Mouse (Mus musculus) embryonic facial prominence, embryonic 12.5 days (tissue): ENCODE results near the gene Asic1. TPM values are rescaled to one million over a fixed set of nuclear protein-coding genes. Genes with fewer than 3 reads are reported as not detected.

Source experiments
- ATAC-seq: fragments of 200-750 bp; cut with Nextera tagmentation; 2 replicates; pipeline ENCODE4 v1.8.0; 2017; ENCODE audit not compliant: insufficient number of reproducible peaks, insufficient read depth, low FRiP score, low TSS enrichment
- H3K27ac ChIP-seq: fragments of 300-500 bp; sonication (generic); 2 replicates; pipeline ENCODE4 v1.5.1; 2016; ENCODE audit warnings: mild to moderate bottlenecking
- H3K27me3 ChIP-seq: fragments of 300-500 bp; sonication (generic); 2 replicates; pipeline ENCODE4 v1.6.1; 2016; ENCODE audit warnings: mild to moderate bottlenecking, moderate library complexity
- H3K36me3 ChIP-seq: fragments of 300-500 bp; sonication (generic); 2 replicates; pipeline ENCODE4 v1.6.1; 2016; ENCODE audit warnings: mild to moderate bottlenecking
- H3K4me1 ChIP-seq: fragments of 300-500 bp; sonication (generic); 2 replicates; pipeline ENCODE4 v1.6.1; 2016
- H3K4me2 ChIP-seq: fragments of 300-500 bp; sonication (generic); replicated peaks from 2 replicates; pipeline ENCODE4 v1.6.1; 2016; ENCODE audit warnings: mild to moderate bottlenecking, moderate library complexity
- H3K4me3 ChIP-seq: fragments of 300-500 bp; sonication (generic); 2 replicates; pipeline ENCODE4 v1.5.1; 2016; ENCODE audit warnings: mild to moderate bottlenecking
- H3K9ac ChIP-seq: fragments of 300-500 bp; sonication (generic); 2 replicates; pipeline ENCODE4 v1.6.1; 2016; ENCODE audit warnings: mild to moderate bottlenecking, moderate library complexity
- H3K9me3 ChIP-seq: fragments of 300-500 bp; sonication (generic); 2 replicates; pipeline ENCODE4 v1.6.1; 2016; ENCODE audit warnings: mild to moderate bottlenecking, moderate library complexity
- WGBS: fragments of 180-500 bp; shearing (Covaris S2); methylation state at CpG from one replicate; pipeline ENCODE4 v1.1.7; 2016; 5-methylcytosine and 5-hydroxymethylcytosine counted together
- polyA plus RNA-seq: library from polyadenylated mRNA; unstranded; fragments of >200 nt; fragmentation: Nextera tagmentation; extraction: Ambion mirVana; gene quantifications from 2 replicates; pipeline ENCODE4 v1.2.1, GENCODE M21; 2016

Gene Asic1
- polyA plus RNA-seq, 1 experiment from 2014 or later = 6.2 TPM

DNA sequence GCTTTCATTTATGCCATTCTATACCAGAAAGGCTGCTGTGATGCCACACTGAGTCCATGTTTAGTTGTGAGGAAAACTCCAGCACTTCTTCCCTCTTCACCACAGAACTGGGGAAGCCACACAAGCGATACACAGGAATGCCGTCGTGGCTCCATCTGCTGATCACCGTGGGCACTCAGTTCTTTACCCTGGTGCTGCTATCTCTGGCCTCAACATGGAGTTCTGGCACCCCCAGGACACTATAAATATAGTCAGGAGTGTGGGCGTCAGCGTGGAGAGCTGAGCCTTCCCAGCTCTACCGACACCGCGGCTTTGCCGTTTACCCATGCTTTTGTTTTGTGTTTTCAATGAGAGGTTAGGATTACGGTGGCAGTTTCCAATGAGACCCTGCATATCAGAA is 66.5 kb downstream of the Asic1 start:
- Histone ChIP-seq H3K27ac (no peak overlapping the region), H3K4me2 (no peak overlapping the region), H3K9ac (no peak overlapping the region), H3K4me1 (no peaks in the 10 kb centered on the region), H3K27me3 (no peaks in the 10 kb centered on the region), H3K36me3 (peaks cover 81% of the 10 kb centered on the region), H3K9me3 (no peaks in the 10 kb centered on the region), H3K4me3 (no peak overlapping the region)
- ATAC-seq = no peak
- WGBS = 91% methylated on average over 11 of the region's 11 CpGs

DNA sequence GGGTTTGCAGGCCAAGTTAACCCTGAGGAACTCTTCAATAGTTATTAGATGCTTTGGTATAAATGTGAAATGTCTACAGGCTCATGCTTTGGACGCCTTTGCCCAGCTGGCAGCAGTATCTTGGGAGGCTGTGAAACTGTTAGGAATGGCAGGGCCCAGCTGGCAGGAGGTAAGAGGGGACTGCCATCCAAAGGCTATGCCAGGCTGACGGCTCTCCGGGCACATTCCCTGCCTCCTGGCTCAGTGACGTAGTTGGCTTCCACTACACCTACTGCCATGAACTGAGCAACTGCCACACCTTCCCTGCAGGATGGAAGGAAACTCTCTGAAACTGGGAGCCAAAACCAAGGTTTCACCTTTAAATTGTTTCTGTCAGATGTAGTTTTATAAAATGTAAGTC is 70.1 kb downstream of the Asic1 start:
- WGBS = 92% methylated on average over 4 of the region's 4 CpGs
- Histone ChIP-seq H3K4me2 (no peak overlapping the region), H3K9ac (no peak overlapping the region), H3K9me3 (no peaks in the 10 kb centered on the region), H3K27me3 (no peaks in the 10 kb centered on the region), H3K27ac (no peak overlapping the region), H3K4me3 (no peak overlapping the region), H3K4me1 (no peaks in the 10 kb centered on the region), H3K36me3 (peaks cover 85% of the 10 kb centered on the region)
- ATAC-seq = no peak

Other genes with a start within 250 kb of the Asic1 start
- gene Nckap5l, start 212.6 kb upstream of the Asic1 start, polyA plus RNA-seq = 11.6 and 12.3 TPM in 2 replicates
- gene Bcdin3d, start 195.6 kb upstream of the Asic1 start, polyA plus RNA-seq = 14.6 and 16.3 TPM in 2 replicates
- 0.36 and 1.0 TPM in 2 replicates for gene Faim2, start 142.2 kb upstream of the Asic1 start, polyA plus RNA-seq
- not detected in 2 replicates for gene Aqp2, start 91.3 kb upstream of the Asic1 start, polyA plus RNA-seq
- 0.33 TPM in 1 of 2 replicates, not detected in the other for gene Aqp5, start 79.6 kb upstream of the Asic1 start, polyA plus RNA-seq
- gene Aqp6, start 69.0 kb upstream of the Asic1 start, polyA plus RNA-seq = 0.08 TPM in 1 of 2 replicates, not detected in the other
- 136 and 149 TPM in 2 replicates for gene Racgap1, start 18.7 kb upstream of the Asic1 start, polyA plus RNA-seq
- 67.4 and 80.2 TPM in 2 replicates for gene Smarcd1, start 31.8 kb downstream of the Asic1 start, polyA plus RNA-seq
- gene Gm17349, start 35.1 kb downstream of the Asic1 start, polyA plus RNA-seq = not detected in 2 replicates
- gene Gpd1, start 47.1 kb downstream of the Asic1 start, polyA plus RNA-seq = 0.34 and 0.54 TPM in 2 replicates
- gene Cox14, start 55.2 kb downstream of the Asic1 start, polyA plus RNA-seq = 148 and 161 TPM in 2 replicates
- 70.1 and 74.9 TPM in 2 replicates for gene Cers5, start 102.5 kb downstream of the Asic1 start, polyA plus RNA-seq
- gene Lima1, start 205.1 kb downstream of the Asic1 start, polyA plus RNA-seq = 86.5 and 92.7 TPM in 2 replicates